ENCODE assay signal across 24 mouse cellular contexts in genomic region chr9:83300044-83300443, GRCm38 (mm10).
"Had no signal": no experiment of that assay in that cellular context is flagged by ENCODE, and none has a peak within 500 bp of the region (broad histone marks: within the 10 kb centered on the region; RNA-seq: fewer than 3 reads in every experiment).

No protein-coding gene starts in this region.

- H3K36me3 ChIP-seq: heart, embryonic 13.5 days; heart, embryonic 15.5 days; hindbrain, embryonic 13.5 days; hindbrain, embryonic 15.5 days; kidney, embryonic 15.5 days; limb, embryonic 13.5 days; limb, embryonic 15.5 days; liver, embryonic 12.5 days had no signal

- H3K4me3 ChIP-seq: heart, adult 2 months; heart, embryonic 13.5 days; heart, embryonic 15.5 days; hindbrain, embryonic 13.5 days; hindbrain, embryonic 15.5 days; kidney, embryonic 15.5 days; limb, embryonic 13.5 days; limb, embryonic 15.5 days; liver, embryonic 12.5 days had no signal

- H3K9me3 ChIP-seq: heart, embryonic 13.5 days; heart, embryonic 15.5 days; hindbrain, embryonic 13.5 days; hindbrain, embryonic 15.5 days; kidney, embryonic 15.5 days; limb, embryonic 13.5 days; limb, embryonic 15.5 days; liver, embryonic 12.5 days had no signal

- DNase-seq: gastrocnemius, postnatal 14 days; gastrocnemius, postnatal 36 days; heart, adult 11 months; heart, adult 2 months; heart, postnatal 14 days; heart, postnatal 36 days; kidney, adult 11 months; kidney, adult 2 months; kidney, adult 9 months; kidney, postnatal 14 days; kidney, postnatal 36 days; layer of hippocampus, adult 9-11 months; layer of hippocampus, postnatal 36 days; left cerebral cortex, postnatal 4 days had no signal

- H3K4me1 ChIP-seq: heart, embryonic 15.5 days; hindbrain, embryonic 13.5 days; hindbrain, embryonic 15.5 days; liver, embryonic 12.5 days had no signal

- H3K9ac ChIP-seq: heart, embryonic 13.5 days; heart, embryonic 15.5 days; hindbrain, embryonic 13.5 days; hindbrain, embryonic 15.5 days; kidney, embryonic 15.5 days; limb, embryonic 13.5 days; limb, embryonic 15.5 days; liver, embryonic 12.5 days had no signal

- H3K27ac ChIP-seq: heart, adult 2 months; heart, embryonic 13.5 days; heart, embryonic 15.5 days; hindbrain, embryonic 13.5 days; hindbrain, embryonic 15.5 days; hindbrain, postnatal 0 days; kidney, embryonic 15.5 days; kidney, postnatal 0 days; limb, embryonic 13.5 days; limb, embryonic 15.5 days; liver, embryonic 12.5 days had no signal
